Mouse (Mus musculus): ENCODE data around the gene Slc35f1. TPM values are rescaled to one million over a fixed set of nuclear protein-coding genes. Genes with fewer than 3 reads are reported as not detected.
"Not testable (repeated sequence)": the region's sequence is repeated elsewhere in the genome, so short reads cannot be mapped to it uniquely, and the experiment has no call there.

Slc35f1 gene
- total and polyA plus RNA-seq, 2 experiments = not detected

GRCm38 (mm10) chr10:52874712-52875111 is 184.4 kb downstream of the Slc35f1 start:
- TF ChIP-seq POLR2A (IDR thresholded peaks at IDR 0.05; ENCODE audit: extremely low read depth, insufficient read depth, low read length) (no peak), CTCF (IDR thresholded peaks at IDR 0.05; ENCODE audit: low read depth, low read length) (no peak)
- no peaks in the 10 kb centered on the region for H3K79me2 ChIP-seq (ENCODE audit: control insufficient read depth, insufficient read depth, low read length)
- peak; percentile 24 for DNase-seq (ENCODE audit: extremely low read depth, low read depth, low spot score)

GRCm38 (mm10) chr10:52877263-52878021 is 187.1 kb downstream of the Slc35f1 start:
- DNase-seq (ENCODE audit: extremely low read depth, low read depth, low spot score) = no peak
- no peak overlapping the region for H3K27ac ChIP-seq (replicated peaks; ENCODE audit: insufficient read depth, low read depth, low read length)
- TF ChIP-seq CTCF (IDR thresholded peaks at IDR 0.05; ENCODE audit: low read depth, low read length) (no peak), POLR2A (IDR thresholded peaks at IDR 0.05; ENCODE audit: extremely low read depth, insufficient read depth, low read length) (no peak)
- no peak overlapping the region for H3K4me3 ChIP-seq (ENCODE audit: insufficient read depth, low read depth, low read length)
- H3K27me3 ChIP-seq (ENCODE audit: control insufficient read depth, insufficient read depth, low read length) = no peaks in the 10 kb centered on the region
- no peaks in the 10 kb centered on the region for H3K4me1 ChIP-seq (ENCODE audit: control insufficient read depth, insufficient read depth, low read length)
- no peaks in the 10 kb centered on the region for H3K36me3 ChIP-seq (ENCODE audit: control insufficient read depth, insufficient read depth, low read length)
- H3K9ac ChIP-seq (ENCODE audit: low read depth, low read length) = no peak overlapping the region
- H3K79me2 ChIP-seq (ENCODE audit: control insufficient read depth, insufficient read depth, low read length) = no peaks in the 10 kb centered on the region
- 75% methylated on average over 6 of the region's 6 CpGs for WGBS

More at GRCm38 (mm10) chr10:52874712-52875111, 184.4 kb downstream of the Slc35f1 start:
- Histone ChIP-seq H3K4me1 (ENCODE audit: control insufficient read depth, insufficient read depth, low read length) (peaks cover 11% of the 10 kb centered on the region), H3K27me3 (ENCODE audit: control insufficient read depth, insufficient read depth, low read length) (no peaks in the 10 kb centered on the region), H3K4me3 (ENCODE audit: insufficient read depth, low read depth, low read length) (no peak overlapping the region), H3K27ac (replicated peaks; ENCODE audit: insufficient read depth, low read depth, low read length) (no peak overlapping the region), H3K36me3 (ENCODE audit: control insufficient read depth, insufficient read depth, low read length) (no peaks in the 10 kb centered on the region), H3K9ac (ENCODE audit: low read depth, low read length) (no peak overlapping the region)

GRCm38 (mm10) chr10:52878093-52878801 is 187.9 kb downstream of the Slc35f1 start:
- DNase-seq (ENCODE audit: extremely low read depth, low read depth, low spot score) = no peak
- Histone ChIP-seq H3K79me2 (ENCODE audit: control insufficient read depth, insufficient read depth, low read length) (no peaks in the 10 kb centered on the region), H3K9ac (ENCODE audit: low read depth, low read length) (no peak overlapping the region), H3K4me3 (ENCODE audit: insufficient read depth, low read depth, low read length) (no peak overlapping the region), H3K27ac (replicated peaks; ENCODE audit: insufficient read depth, low read depth, low read length) (no peak overlapping the region), H3K27me3 (ENCODE audit: control insufficient read depth, insufficient read depth, low read length) (no peaks in the 10 kb centered on the region), H3K4me1 (ENCODE audit: control insufficient read depth, insufficient read depth, low read length) (no peaks in the 10 kb centered on the region), H3K36me3 (ENCODE audit: control insufficient read depth, insufficient read depth, low read length) (no peaks in the 10 kb centered on the region)
- 75% methylated on average over 4 of the region's 4 CpGs for WGBS
- TF ChIP-seq POLR2A (IDR thresholded peaks at IDR 0.05; ENCODE audit: extremely low read depth, insufficient read depth, low read length) (no peak), CTCF (IDR thresholded peaks at IDR 0.05; ENCODE audit: low read depth, low read length) (no peak)

- DNase-seq (ENCODE audit: extremely low read depth, low read depth, low spot score); H3K4me1 ChIP-seq (ENCODE audit: control insufficient read depth, insufficient read depth, low read length); H3K9ac ChIP-seq (ENCODE audit: low read depth, low read length): not testable (repeated sequence)
Observed at GRCm38 (mm10) chr10:52896724-52897123, 206.4 kb downstream of the Slc35f1 start.

DNA sequence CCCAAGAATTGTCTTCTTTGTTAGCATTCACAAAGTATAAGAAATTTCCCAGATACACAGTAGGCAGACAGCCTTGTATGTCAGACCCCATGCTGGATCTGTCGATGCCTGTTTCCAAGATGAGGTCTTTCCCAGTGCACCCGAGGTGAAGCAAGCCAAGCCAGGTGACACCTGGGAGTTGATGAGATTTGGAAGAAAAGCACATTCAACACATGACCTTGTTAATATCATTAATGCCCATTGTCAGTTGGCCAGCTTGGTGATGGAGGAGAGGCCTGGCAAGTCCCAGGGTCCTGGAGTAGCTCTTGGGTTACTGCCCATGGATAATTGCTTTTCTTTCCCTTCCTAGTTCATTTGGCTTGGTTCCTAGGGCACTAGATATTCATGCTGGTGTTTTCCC is 214.6 kb downstream of the Slc35f1 start:
- Histone ChIP-seq H3K79me2 (ENCODE audit: control insufficient read depth, insufficient read depth, low read length) (no peaks in the 10 kb centered on the region), H3K27ac (replicated peaks; ENCODE audit: insufficient read depth, low read depth, low read length) (no peak overlapping the region), H3K36me3 (ENCODE audit: control insufficient read depth, insufficient read depth, low read length) (no peaks in the 10 kb centered on the region), H3K4me3 (ENCODE audit: insufficient read depth, low read depth, low read length) (no peak overlapping the region), H3K9ac (ENCODE audit: low read depth, low read length) (no peak overlapping the region), H3K4me1 (ENCODE audit: control insufficient read depth, insufficient read depth, low read length) (no peaks in the 10 kb centered on the region), H3K27me3 (ENCODE audit: control insufficient read depth, insufficient read depth, low read length) (no peaks in the 10 kb centered on the region)
- WGBS = 82% methylated on average over 2 of the region's 2 CpGs
- TF ChIP-seq POLR2A (IDR thresholded peaks at IDR 0.05; ENCODE audit: extremely low read depth, insufficient read depth, low read length) (no peak), CTCF (IDR thresholded peaks at IDR 0.05; ENCODE audit: low read depth, low read length) (no peak)
- DNase-seq (ENCODE audit: extremely low read depth, low read depth, low spot score) = no peak

More at GRCm38 (mm10) chr10:52896724-52897123, 206.4 kb downstream of the Slc35f1 start:
- H3K4me3 ChIP-seq (ENCODE audit: insufficient read depth, low read depth, low read length); H3K27ac ChIP-seq (replicated peaks; ENCODE audit: insufficient read depth, low read depth, low read length); H3K27me3 ChIP-seq (ENCODE audit: control insufficient read depth, insufficient read depth, low read length); H3K79me2 ChIP-seq (ENCODE audit: control insufficient read depth, insufficient read depth, low read length); H3K36me3 ChIP-seq (ENCODE audit: control insufficient read depth, insufficient read depth, low read length): not testable (repeated sequence)

DNA sequence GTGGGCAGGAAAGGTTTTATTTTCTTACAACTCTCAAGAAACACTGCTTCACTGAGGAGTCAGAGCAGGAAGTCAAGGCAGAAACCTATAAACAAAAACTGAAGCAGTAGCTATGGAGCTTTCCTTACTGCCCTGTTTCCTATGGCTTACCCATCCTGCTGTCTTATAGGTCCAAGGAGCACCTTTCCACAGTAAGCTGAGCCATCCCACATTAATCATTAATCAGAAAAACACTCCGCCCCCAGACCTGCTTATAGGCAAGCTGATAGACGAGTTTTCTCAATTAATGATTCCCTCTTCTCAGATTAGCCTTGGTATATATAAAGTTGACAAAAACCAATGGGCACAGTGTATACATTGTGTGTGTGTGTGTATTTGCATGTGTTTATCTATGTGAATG is 221.4 kb downstream of the Slc35f1 start:
- no peak overlapping the region for H3K4me3 ChIP-seq (ENCODE audit: insufficient read depth, low read depth, low read length)
- WGBS = 53% methylated on average over 2 of the region's 2 CpGs
- no peaks in the 10 kb centered on the region for H3K79me2 ChIP-seq (ENCODE audit: control insufficient read depth, insufficient read depth, low read length)
- H3K36me3 ChIP-seq (ENCODE audit: control insufficient read depth, insufficient read depth, low read length) = no peaks in the 10 kb centered on the region
- DNase-seq (ENCODE audit: extremely low read depth, low read depth, low spot score) = peak; percentile 7
- no peak overlapping the region for H3K9ac ChIP-seq (ENCODE audit: low read depth, low read length)
- TF ChIP-seq POLR2A (IDR thresholded peaks at IDR 0.05; ENCODE audit: extremely low read depth, insufficient read depth, low read length) (no peak), CTCF (IDR thresholded peaks at IDR 0.05; ENCODE audit: low read depth, low read length) (no peak)
- no peaks in the 10 kb centered on the region for H3K27me3 ChIP-seq (ENCODE audit: control insufficient read depth, insufficient read depth, low read length)
- H3K4me1 ChIP-seq (ENCODE audit: control insufficient read depth, insufficient read depth, low read length) = no peaks in the 10 kb centered on the region
- H3K27ac ChIP-seq (replicated peaks; ENCODE audit: insufficient read depth, low read depth, low read length) = no peak overlapping the region

All from liver, adult 2 months (tissue).